Mouse (Mus musculus): ENCODE measurements at regions not wholly inside any gene's neighbourhood (a gene's known extent, or its start where the extent isn't known, plus 50 kb on each side); places are given as distances from the start of the nearest gene placed in this dataset.
A peak's percentile ranks its signal among the peaks of the same experiment; 100 is the strongest.

GRCm38 (mm10) chr8:34735006-34735405 lies 623.5 kb upstream of the Gm10131 start:
- 78% methylated on average over 4 of the region's 4 CpGs for WGBS
- no peak for ATAC-seq (ENCODE audit: low FRiP score)
- no peaks in the 10 kb centered on the region for H3K9me3 ChIP-seq (replicated peaks)
- H3K27ac ChIP-seq (replicated peaks): no peak overlapping the region
- no peaks in the 10 kb centered on the region for H3K27me3 ChIP-seq (replicated peaks)
- H3K4me1 ChIP-seq: no peaks in the 10 kb centered on the region
- H3K4me3 ChIP-seq (replicated peaks): no peak overlapping the region
- no peak overlapping the region for H3K9ac ChIP-seq (replicated peaks)
- no peak overlapping the region for H3K4me2 ChIP-seq
- H3K36me3 ChIP-seq: no peaks in the 10 kb centered on the region

DNA sequence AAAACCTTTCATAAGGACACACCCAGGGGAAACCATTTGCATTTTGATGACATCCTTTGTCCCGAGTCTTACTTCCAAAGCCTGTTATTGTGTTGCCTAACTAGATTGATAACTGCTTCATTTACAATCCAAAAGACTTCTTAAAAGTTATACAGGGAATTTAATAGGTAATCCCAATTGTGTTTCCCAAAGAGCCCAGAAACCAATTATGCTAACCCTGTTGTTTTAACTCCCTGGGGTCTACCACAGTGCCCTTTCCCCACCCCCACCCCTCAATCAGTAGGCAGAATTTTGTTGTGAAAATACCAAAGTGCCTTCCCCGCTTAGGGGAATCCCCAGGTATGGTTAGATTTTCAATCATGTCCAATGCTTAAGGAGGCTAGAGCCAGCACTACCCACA lies 621.3 kb upstream of the Gm10131 start:
- H3K4me3 ChIP-seq (replicated peaks): no peak overlapping the region
- H3K36me3 ChIP-seq: no peaks in the 10 kb centered on the region
- H3K27me3 ChIP-seq (replicated peaks): no peaks in the 10 kb centered on the region
- no peak overlapping the region for H3K27ac ChIP-seq (replicated peaks)
- no peak overlapping the region for H3K9ac ChIP-seq (replicated peaks)
- ATAC-seq (ENCODE audit: low FRiP score): no peak
- no peaks in the 10 kb centered on the region for H3K9me3 ChIP-seq (replicated peaks)
- WGBS: 30% methylated on average over 2 of the region's 2 CpGs
- no peak overlapping the region for H3K4me2 ChIP-seq
- no peaks in the 10 kb centered on the region for H3K4me1 ChIP-seq

DNA sequence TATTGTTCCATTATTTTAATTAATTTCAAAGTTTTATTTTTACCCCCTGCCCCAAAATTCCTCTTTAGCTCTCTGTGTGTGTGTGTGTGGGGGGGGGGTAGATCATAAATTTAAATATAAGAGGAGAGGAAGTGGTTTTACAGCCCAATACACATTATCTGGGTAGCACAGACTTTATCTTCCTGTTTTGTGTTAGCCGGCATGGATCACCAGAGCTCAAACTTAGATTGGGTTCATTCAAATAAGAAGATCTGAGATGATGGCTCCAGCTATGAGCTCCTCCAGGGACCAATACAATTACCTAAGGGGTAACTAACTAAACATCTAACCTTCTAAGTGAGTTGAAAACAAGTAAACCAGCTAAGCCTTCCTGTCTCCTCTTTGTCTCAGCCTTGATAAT lies 620.8 kb upstream of the Gm10131 start:
- Histone ChIP-seq H3K27ac (replicated peaks) (no peak overlapping the region), H3K9me3 (replicated peaks) (no peaks in the 10 kb centered on the region), H3K27me3 (replicated peaks) (no peaks in the 10 kb centered on the region), H3K36me3 (no peaks in the 10 kb centered on the region), H3K4me3 (replicated peaks) (no peak overlapping the region), H3K9ac (replicated peaks) (no peak overlapping the region), H3K4me2 (no peak overlapping the region), H3K4me1 (no peaks in the 10 kb centered on the region)
- WGBS: 11% methylated on average over 1 of the region's 1 CpGs
- no peak; the same call in 1 of the 2 replicates for ATAC-seq (ENCODE audit: low FRiP score)

GRCm38 (mm10) chr8:34731096-34731999 lies 619.8 kb upstream of the Gm10131 start:
- Histone ChIP-seq H3K4me1 (no peaks in the 10 kb centered on the region), H3K36me3 (no peaks in the 10 kb centered on the region), H3K27ac (replicated peaks) (no peak overlapping the region), H3K4me3 (replicated peaks) (no peak overlapping the region), H3K9me3 (replicated peaks) (no peaks in the 10 kb centered on the region), H3K27me3 (replicated peaks) (no peaks in the 10 kb centered on the region), H3K4me2 (peak overlapping the region; percentile 22), H3K9ac (replicated peaks) (no peak overlapping the region)
- 28% methylated on average over 12 of the region's 12 CpGs for WGBS
- no peak for ATAC-seq (ENCODE audit: low FRiP score)

- 83% methylated on average over 7 of the region's 7 CpGs for WGBS
- ATAC-seq (ENCODE audit: low FRiP score): no peak
- no peak overlapping the region for H3K4me3 ChIP-seq (replicated peaks)
Measured at GRCm38 (mm10) chr8:34729585-34729984, 618.0 kb upstream of the Gm10131 start.

DNA sequence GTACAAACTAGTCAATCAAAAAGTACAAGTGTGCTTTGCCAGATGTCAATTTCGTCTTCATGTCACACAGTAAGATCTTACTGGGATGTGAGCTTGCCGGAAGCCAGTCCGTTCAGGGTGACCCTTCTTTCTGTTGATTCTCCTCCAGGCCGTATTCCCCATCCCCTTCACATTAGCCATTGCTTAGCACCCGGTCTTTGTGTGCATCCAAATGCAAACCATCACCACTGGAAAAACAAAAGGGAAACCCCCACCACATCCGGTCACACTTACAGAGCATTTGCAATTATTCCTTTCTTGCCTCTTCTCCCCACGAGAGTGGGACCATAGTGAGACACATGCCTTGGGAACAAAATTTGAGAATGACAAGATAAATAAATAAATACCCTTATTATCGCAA lies 616.2 kb upstream of the Gm10131 start:
- Histone ChIP-seq H3K4me1 (no peaks in the 10 kb centered on the region), H3K9me3 (replicated peaks) (no peaks in the 10 kb centered on the region), H3K27me3 (replicated peaks) (no peaks in the 10 kb centered on the region), H3K4me3 (replicated peaks) (no peak overlapping the region), H3K4me2 (no peak overlapping the region), H3K9ac (replicated peaks) (no peak overlapping the region), H3K36me3 (no peaks in the 10 kb centered on the region), H3K27ac (replicated peaks) (no peak overlapping the region)
- WGBS: 58% methylated on average over 8 of the region's 8 CpGs
- no peak for ATAC-seq (ENCODE audit: low FRiP score)

More at GRCm38 (mm10) chr8:34729585-34729984, 618.0 kb upstream of the Gm10131 start:
- Histone ChIP-seq H3K36me3 (no peaks in the 10 kb centered on the region), H3K9ac (replicated peaks) (no peak overlapping the region), H3K4me1 (no peaks in the 10 kb centered on the region), H3K27me3 (replicated peaks) (no peaks in the 10 kb centered on the region), H3K4me2 (no peak overlapping the region), H3K9me3 (replicated peaks) (no peaks in the 10 kb centered on the region), H3K27ac (replicated peaks) (no peak overlapping the region)

DNA sequence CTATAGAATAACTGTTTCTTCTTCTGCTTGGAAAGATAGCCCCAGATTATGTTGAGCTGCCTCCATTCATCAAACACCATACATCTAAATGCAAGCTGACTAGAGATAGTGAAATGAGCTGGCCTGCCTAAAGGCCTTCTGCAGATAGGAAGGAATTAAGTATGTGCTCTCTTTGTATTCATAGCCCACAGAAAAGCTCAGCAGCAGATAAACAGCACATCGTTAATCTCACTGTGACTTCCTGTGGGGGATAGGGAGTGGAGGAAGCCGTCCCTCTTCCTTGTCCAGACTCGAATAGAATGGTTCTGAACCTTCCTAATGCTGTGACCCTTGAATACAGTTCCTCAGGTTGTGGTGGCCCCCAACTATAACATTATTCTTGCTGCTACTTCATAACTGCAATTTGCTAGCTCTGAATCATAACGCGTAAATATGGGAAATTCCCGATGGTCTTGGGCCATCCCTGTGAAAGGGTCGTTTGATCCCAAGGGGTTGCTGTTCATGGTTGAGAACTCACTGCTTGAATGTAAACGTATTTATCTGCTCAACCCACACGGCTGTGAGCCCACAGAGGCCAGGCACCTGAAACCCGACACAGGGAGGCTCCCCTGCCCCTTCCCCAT lies 614.7 kb upstream of the Gm10131 start:
- Histone ChIP-seq H3K4me2 (no peak overlapping the region), H3K36me3 (no peaks in the 10 kb centered on the region), H3K4me3 (replicated peaks) (no peak overlapping the region), H3K27me3 (replicated peaks) (no peaks in the 10 kb centered on the region), H3K4me1 (no peaks in the 10 kb centered on the region), H3K27ac (replicated peaks) (no peak overlapping the region), H3K9ac (replicated peaks) (no peak overlapping the region), H3K9me3 (replicated peaks) (no peaks in the 10 kb centered on the region)
- no peak for ATAC-seq (ENCODE audit: low FRiP score)
- 72% methylated on average over 10 of the region's 10 CpGs for WGBS

GRCm38 (mm10) chr8:34725546-34725945 lies 614.0 kb upstream of the Gm10131 start:
- no peak for ATAC-seq (ENCODE audit: low FRiP score)
- no peak overlapping the region for H3K4me3 ChIP-seq (replicated peaks)
- no peak overlapping the region for H3K9ac ChIP-seq (replicated peaks)
- no peaks in the 10 kb centered on the region for H3K9me3 ChIP-seq (replicated peaks)
- no peaks in the 10 kb centered on the region for H3K27me3 ChIP-seq (replicated peaks)
- no peak overlapping the region for H3K4me2 ChIP-seq
- 87% methylated on average over 4 of the region's 4 CpGs for WGBS
- H3K36me3 ChIP-seq: no peaks in the 10 kb centered on the region
- H3K27ac ChIP-seq (replicated peaks): no peak overlapping the region
- no peaks in the 10 kb centered on the region for H3K4me1 ChIP-seq

DNA sequence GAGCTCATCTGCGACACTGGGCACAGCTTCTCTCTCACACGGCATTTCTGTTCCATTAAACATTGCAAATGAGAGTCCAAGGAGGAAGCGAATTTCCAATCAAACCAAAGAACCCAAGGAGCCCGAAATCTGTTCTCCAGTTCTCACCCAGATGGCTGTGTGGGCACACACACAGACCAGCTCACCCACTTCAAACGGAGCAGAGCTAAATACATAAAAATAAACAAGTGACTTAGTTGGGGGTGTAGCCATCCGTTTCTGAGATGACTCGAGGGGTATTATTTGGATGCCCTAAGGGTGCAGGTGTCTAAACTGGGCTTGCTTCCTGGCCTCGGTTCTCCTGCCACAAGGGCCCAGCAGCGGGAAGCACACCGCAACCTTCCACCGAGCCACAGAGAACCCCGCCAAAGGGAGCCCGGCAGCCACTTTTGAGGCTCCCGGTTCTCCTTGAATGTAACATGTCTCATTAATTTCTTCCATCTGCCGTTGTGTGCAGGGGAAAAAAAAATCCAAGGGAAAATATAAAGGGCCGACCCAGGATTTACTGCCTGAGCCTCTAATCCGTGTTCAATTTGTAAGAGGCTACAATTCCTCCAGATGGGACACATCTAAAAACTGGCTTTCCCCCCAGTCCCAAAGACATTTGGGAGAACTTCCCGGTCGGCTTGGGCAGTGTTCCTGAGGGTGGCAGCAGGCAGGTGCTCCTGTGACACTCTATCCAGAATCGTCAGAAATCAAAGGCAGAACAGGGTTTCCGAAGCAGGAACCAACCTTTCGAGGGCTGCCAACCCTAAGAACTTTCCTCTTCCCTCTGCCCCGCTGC lies 598.6 kb upstream of the Gm10131 start:
- Histone ChIP-seq H3K9ac (replicated peaks) (no peak overlapping the region), H3K4me2 (no peak overlapping the region), H3K4me3 (replicated peaks) (no peak overlapping the region), H3K9me3 (replicated peaks) (no peaks in the 10 kb centered on the region), H3K27me3 (replicated peaks) (no peaks in the 10 kb centered on the region), H3K4me1 (no peaks in the 10 kb centered on the region), H3K27ac (replicated peaks) (no peak overlapping the region), H3K36me3 (no peaks in the 10 kb centered on the region)
- WGBS: 63% methylated on average over 23 of the region's 23 CpGs
- ATAC-seq (ENCODE audit: low FRiP score): no peak

GRCm38 (mm10) chr8:34709316-34709715 lies 597.8 kb upstream of the Gm10131 start:
- Histone ChIP-seq H3K9me3 (replicated peaks) (no peaks in the 10 kb centered on the region), H3K27me3 (replicated peaks) (no peaks in the 10 kb centered on the region), H3K27ac (replicated peaks) (no peak overlapping the region), H3K4me3 (replicated peaks) (no peak overlapping the region), H3K4me1 (no peaks in the 10 kb centered on the region), H3K36me3 (no peaks in the 10 kb centered on the region), H3K9ac (replicated peaks) (no peak overlapping the region), H3K4me2 (no peak overlapping the region)
- ATAC-seq (ENCODE audit: low FRiP score): no peak
- 56% methylated on average over 11 of the region's 11 CpGs for WGBS

GRCm38 (mm10) chr8:34703351-34703750 lies 591.8 kb upstream of the Gm10131 start:
- WGBS: 26% methylated on average over 7 of the region's 8 CpGs
- Histone ChIP-seq H3K27ac (replicated peaks) (no peak overlapping the region), H3K27me3 (replicated peaks) (no peaks in the 10 kb centered on the region), H3K4me1 (no peaks in the 10 kb centered on the region), H3K9ac (replicated peaks) (no peak overlapping the region), H3K4me2 (no peak overlapping the region), H3K9me3 (replicated peaks) (no peaks in the 10 kb centered on the region), H3K36me3 (no peaks in the 10 kb centered on the region), H3K4me3 (replicated peaks) (no peak overlapping the region)
- no peak for ATAC-seq (ENCODE audit: low FRiP score)
